Comparison of ENCODE assay signal across 8 mouse cellular contexts in genomic region chrX:134807833-134808754, GRCm38 (mm10). TPM values are rescaled to one million over a fixed set of nuclear protein-coding genes. Genes with fewer than 3 reads are reported as not detected.
A peak's percentile ranks its signal among the peaks of the same experiment; 100 is the strongest.
DNase-seq lines count a peak whose midpoint lies in the region; ATAC-seq and TF ChIP-seq lines count a peak whose summit lies in the region.

No protein-coding gene starts in this region.

- peak; percentile 23 for DNase-seq in gastrocnemius, postnatal 14 days
- no peak for DNase-seq in gastrocnemius, postnatal 36 days
- peak; percentile 29 to 31 for DNase-seq in cerebellum, adult 2 months
- DNase-seq in frontal cortex, postnatal 10 days (ENCODE audit: low spot score in 2 of 2): peak; percentile 17 to 32
- peak; percentile 57 for DNase-seq in limb, embryonic 11.5 days (ENCODE audit: low spot score)

- peak; percentile 52 for ATAC-seq in inflammation-experienced regulatory T-cells, adult 6 months
- peak; percentile 54; the same call in 1 of the 2 replicates for ATAC-seq in limb, embryonic 11.5 days (ENCODE audit: insufficient number of reproducible peaks, low FRiP score, low TSS enrichment, low read depth)
- ATAC-seq in midbrain, embryonic 13.5 days: peak; percentile 78

- 11% methylated on average over 28 of the region's 28 CpGs for WGBS in cerebellum, adult 2 months
- WGBS in limb, embryonic 11.5 days: 15% methylated on average over 27 of the region's 28 CpGs
- WGBS in midbrain, embryonic 13.5 days: 20% methylated on average over 28 of the region's 28 CpGs

- H3K4me3 ChIP-seq in cerebellum, adult 2 months (replicated peaks; ENCODE audit: insufficient read depth, low read depth, low read length): peak overlapping the region; percentile 87
- H3K4me3 ChIP-seq in limb, embryonic 11.5 days (ENCODE audit: low read depth, low read length): peak overlapping the region; percentile 55
- H3K4me3 ChIP-seq in midbrain, embryonic 13.5 days (replicated peaks): peak overlapping the region; percentile 64
- H3K4me3 ChIP-seq in testis, adult 2 months (ENCODE audit: control insufficient read depth, low read depth, low read length): peak overlapping the region; percentile 63

- no peaks in the 10 kb centered on the region for H3K4me1 ChIP-seq in cerebellum, adult 2 months (ENCODE audit: control insufficient read depth, insufficient read depth, low read length)
- no peaks in the 10 kb centered on the region for H3K4me1 ChIP-seq in limb, embryonic 11.5 days (ENCODE audit: control insufficient read depth, insufficient read depth, low read length)
- H3K4me1 ChIP-seq in midbrain, embryonic 13.5 days (replicated peaks): peaks cover 19% of the 10 kb centered on the region
- H3K4me1 ChIP-seq in testis, adult 2 months (ENCODE audit: control insufficient read depth, insufficient read depth, low read length): 0 out of 2 replicates have a peak, but pooled peaks cover 2% of the 10 kb centered on the region

- TF ChIP-seq POLR2A in cerebellum, adult 2 months (IDR thresholded peaks at IDR 0.05; ENCODE audit: borderline replicate concordance, insufficient read depth, low read length): no peak
- TF ChIP-seq POLR2A in testis, adult 2 months (IDR thresholded peaks at IDR 0.05; ENCODE audit: control insufficient read depth, low read depth, low read length): no peak

- H3K27ac ChIP-seq in cerebellum, adult 2 months (ENCODE audit: insufficient read depth, low read length): peak overlapping the region; percentile 75
- 0 out of 2 replicates have a peak overlapping the region, but pooled peaks have one; percentile 30 for H3K27ac ChIP-seq in limb, embryonic 11.5 days (replicated peaks; ENCODE audit: low read depth, low read length)
- H3K27ac ChIP-seq in midbrain, embryonic 13.5 days: peak overlapping the region; percentile 90
- H3K27ac ChIP-seq in testis, adult 2 months (ENCODE audit: control insufficient read depth, insufficient read depth, low read depth, low read length): peak overlapping the region; percentile 18; the same call in 1 of the 2 replicates

- no peaks in the 10 kb centered on the region for H3K9me3 ChIP-seq in limb, embryonic 11.5 days (ENCODE audit: control insufficient read depth, low read length)
- H3K9me3 ChIP-seq in midbrain, embryonic 13.5 days: no peaks in the 10 kb centered on the region

- no peaks in the 10 kb centered on the region; the same call in 1 of the 2 replicates for H3K36me3 ChIP-seq in limb, embryonic 11.5 days (ENCODE audit: control insufficient read depth, insufficient read depth, low read length)
- H3K36me3 ChIP-seq in midbrain, embryonic 13.5 days: peaks cover 18% of the 10 kb centered on the region
- H3K36me3 ChIP-seq in testis, adult 2 months (ENCODE audit: control insufficient read depth, insufficient read depth, low read length): no peaks in the 10 kb centered on the region

- peak overlapping the region; percentile 69 for H3K9ac ChIP-seq in limb, embryonic 11.5 days (ENCODE audit: low read length)
- H3K9ac ChIP-seq in midbrain, embryonic 13.5 days (replicated peaks): peak overlapping the region; percentile 78

- no peak for TF ChIP-seq CTCF in cerebellum, adult 2 months (IDR thresholded peaks at IDR 0.05; ENCODE audit: borderline replicate concordance, insufficient read depth, low read depth, low read length)
- TF ChIP-seq CTCF in testis, adult 2 months (IDR thresholded peaks at IDR 0.05; ENCODE audit: control insufficient read depth, insufficient read depth, insufficient replicate concordance, low read depth, low read length): no peak

- H3K4me2 ChIP-seq in limb, embryonic 11.5 days (ENCODE audit: low read depth, severe bottlenecking): peak overlapping the region; percentile 50
- H3K4me2 ChIP-seq in midbrain, embryonic 13.5 days (replicated peaks): peak overlapping the region; percentile 63

- intact Hi-C loops in gastrocnemius, postnatal 14 days (cut with DNase I; ENCODE audit: low total_unique reads): no loop called here
- intact Hi-C loops in gastrocnemius, postnatal 36 days (cut with DNase I): no loop called here

- no peaks in the 10 kb centered on the region for H3K27me3 ChIP-seq in cerebellum, adult 2 months (ENCODE audit: control insufficient read depth, insufficient read depth, low read length)
- H3K27me3 ChIP-seq in limb, embryonic 11.5 days (ENCODE audit: control insufficient read depth, insufficient read depth, low read length): peaks cover 14% of the 10 kb centered on the region; the same call in 1 of the 2 replicates
- peaks cover 32% of the 10 kb centered on the region; the same call in 1 of the 2 replicates for H3K27me3 ChIP-seq in midbrain, embryonic 13.5 days
- no peaks in the 10 kb centered on the region for H3K27me3 ChIP-seq in testis, adult 2 months (ENCODE audit: control insufficient read depth, insufficient read depth, low read length)

RNA-seq across cellular contexts. Expression of gene Armcx2, which starts 0.9 kb away (rescaled TPM):
- total RNA-seq in gastrocnemius, postnatal 14 days (2021): 10 to 100 TPM; 12.9 to 18.6 TPM
- 1 to 10 TPM; 3.1 to 3.2 TPM for total RNA-seq in gastrocnemius, postnatal 36 days (2021)
- 40.9 and 41.4 TPM in 2 replicates for polyA plus RNA-seq in cerebellum, adult 2 months (2012; rRNA removed)
- 10 to 100 TPM in 1 of 3 experiments, 1 to 10 TPM in 2; 2.5 to 11.0 (median 9.6) TPM for polyA plus RNA-seq in inflammation-experienced regulatory T-cells, adult 6 months (2017; shearing (Covaris generic))
- 81.1 and 85.9 TPM in 2 replicates for polyA plus RNA-seq in limb, embryonic 11.5 days (2014; fragmentation: Nextera tagmentation; extraction: Ambion mirVana)
- polyA plus RNA-seq in midbrain, embryonic 13.5 days (2015; fragmentation: Nextera tagmentation; extraction: Ambion mirVana): 99.5 and 100.0 TPM in 2 replicates
- 2.5 and 3.3 TPM in 2 replicates for polyA plus RNA-seq in testis, adult 2 months (2012; rRNA removed)

RNA-seq across cellular contexts. Expression of gene Armcx3, which starts 51.7 kb away (rescaled TPM):
- total RNA-seq in gastrocnemius, postnatal 14 days (2021): 10 to 100 TPM; 33.3 to 42.6 TPM
- total RNA-seq in gastrocnemius, postnatal 36 days (2021): 10 to 100 TPM; 21.9 to 23.4 TPM
- 62.2 and 66.1 TPM in 2 replicates for polyA plus RNA-seq in cerebellum, adult 2 months (2012; rRNA removed)
- polyA plus RNA-seq in inflammation-experienced regulatory T-cells, adult 6 months (2017; shearing (Covaris generic)): 10 to 100 TPM in 2 of 3 experiments, 1 to 10 TPM in 1; 9.8 to 15.9 (median 12.1) TPM
- 51.9 and 55.2 TPM in 2 replicates for polyA plus RNA-seq in limb, embryonic 11.5 days (2014; fragmentation: Nextera tagmentation; extraction: Ambion mirVana)
- 59.5 and 59.9 TPM in 2 replicates for polyA plus RNA-seq in midbrain, embryonic 13.5 days (2015; fragmentation: Nextera tagmentation; extraction: Ambion mirVana)
- polyA plus RNA-seq in testis, adult 2 months (2012; rRNA removed): 1.1 and 1.5 TPM in 2 replicates

RNA-seq across cellular contexts. Expression of gene Armcx6, which starts 56.9 kb away (rescaled TPM):
- 1 to 10 TPM; 4.7 to 5.8 TPM for total RNA-seq in gastrocnemius, postnatal 14 days (2021)
- total RNA-seq in gastrocnemius, postnatal 36 days (2021): 1 to 10 TPM; 1.5 to 2.0 TPM
- 10.1 and 11.6 TPM in 2 replicates for polyA plus RNA-seq in cerebellum, adult 2 months (2012; rRNA removed)
- polyA plus RNA-seq in inflammation-experienced regulatory T-cells, adult 6 months (2017; shearing (Covaris generic)): 1 to 10 TPM in 2 of 3 experiments, under 1 TPM in 1; 0.80 to 2.5 (median 1.7) TPM
- 21.6 and 25.9 TPM in 2 replicates for polyA plus RNA-seq in limb, embryonic 11.5 days (2014; fragmentation: Nextera tagmentation; extraction: Ambion mirVana)
- 40.2 and 42.3 TPM in 2 replicates for polyA plus RNA-seq in midbrain, embryonic 13.5 days (2015; fragmentation: Nextera tagmentation; extraction: Ambion mirVana)
- polyA plus RNA-seq in testis, adult 2 months (2012; rRNA removed): 1.6 and 1.8 TPM in 2 replicates

Comparison
In these comparisons a context has a peak if more than half of its experiments do, and no peak if none do; other contexts are left out.
1. DNase-seq: peak in gastrocnemius, postnatal 14 days (single experiment), cerebellum, adult 2 months (2 of 2), frontal cortex, postnatal 10 days (2 of 2) and limb, embryonic 11.5 days (single experiment); none in gastrocnemius, postnatal 36 days (0 of 2).
2. H3K27ac ChIP-seq: peak in every context shown above with its lines; median percentile 90 in midbrain, embryonic 13.5 days; 75 in cerebellum, adult 2 months; 30 in limb, embryonic 11.5 days; 18 in testis, adult 2 months.
3. Peak in every context shown above with its lines, with median percentiles within 50 percentile points of each other: H3K4me3 ChIP-seq and ATAC-seq.